Mouse (Mus musculus) heart, postnatal 0 days (tissue): ENCODE data around the gene 1110008L16Rik. TPM values are rescaled to one million over a fixed set of nuclear protein-coding genes. Genes with fewer than 3 reads are reported as not detected.
"Not testable (repeated sequence)": the region's sequence is repeated elsewhere in the genome, so short reads cannot be mapped to it uniquely, and the experiment has no call there.

Experiments
- ATAC-seq: fragments of 200-750 bp; cut with Nextera tagmentation; 2 replicates; pipeline ENCODE4 v1.8.0; 2017; ENCODE audit warnings: low read depth, moderate number of reproducible peaks, moderate library complexity; ENCODE audit not compliant: insufficient read depth
- DNase-seq: peaks from one replicate; pipeline ENCODE4 v3.0.0-alpha.2; 2016; ENCODE audit warnings: low spot score
- H3K27ac ChIP-seq: fragments of 300-500 bp; sonication (generic); 2 replicates; pipeline ENCODE4 v1.5.1; 2014; ENCODE audit warnings: low read depth, mild to moderate bottlenecking
- H3K27me3 ChIP-seq: fragments of 300-500 bp; sonication (generic); 2 replicates; pipeline ENCODE4 v1.6.1; 2014; ENCODE audit warnings: low read length, mixed read lengths; ENCODE audit not compliant: control insufficient read depth, insufficient read depth
- H3K36me3 ChIP-seq: fragments of 300-500 bp; sonication (generic); replicated peaks from 2 replicates; pipeline ENCODE4 v1.6.1; 2014; ENCODE audit warnings: low read length, mixed read lengths; ENCODE audit not compliant: control insufficient read depth, insufficient read depth
- H3K4me1 ChIP-seq: fragments of 300-500 bp; sonication (generic); 2 replicates; pipeline ENCODE4 v1.6.1; 2014; ENCODE audit warnings: antibody characterized with exemption; ENCODE audit not compliant: control insufficient read depth, insufficient read depth
- H3K4me2 ChIP-seq: fragments of 300-500 bp; sonication (generic); 2 replicates; pipeline ENCODE4 v1.6.1; 2014; ENCODE audit warnings: low read depth, mild to moderate bottlenecking, low read length, moderate library complexity
- H3K4me3 ChIP-seq: fragments of 300-500 bp; sonication (generic); 2 replicates; pipeline ENCODE4 v1.5.1; 2014; ENCODE audit warnings: low read depth, low read length
- H3K9ac ChIP-seq: fragments of 300-500 bp; sonication (generic); replicated peaks from 2 replicates; pipeline ENCODE4 v1.6.1; 2014; ENCODE audit warnings: low read depth, low read length, mixed read lengths
- H3K9me3 ChIP-seq: fragments of 300-500 bp; sonication (generic); replicated peaks from 2 replicates; pipeline ENCODE4 v1.6.1; 2016; ENCODE audit warnings: low read length; ENCODE audit not compliant: control insufficient read depth
- CTCF ChIP-seq: IDR thresholded peaks from 2 replicates; pipeline ENCODE4 v1.5.1; 2016; ENCODE audit warnings: antibody characterized with exemption, control low read depth, low read depth
- EP300 ChIP-seq: IDR thresholded peaks from 2 replicates; pipeline ENCODE4 v1.6.1; 2016; ENCODE audit warnings: antibody characterized with exemption, low read depth
- WGBS: fragments of 180-500 bp; shearing (Covaris S2); extraction: QIAGEN DNeasy Blood & Tissue Kit; methylation state at CpG from one replicate; pipeline ENCODE4 v1.1.7; 2014; 5-methylcytosine and 5-hydroxymethylcytosine counted together
- polyA plus RNA-seq: library from polyadenylated mRNA; unstranded; fragments of >200 nt; fragmentation: Nextera tagmentation; extraction: Ambion mirVana; gene quantifications from 2 replicates; pipeline ENCODE4 v1.2.1, GENCODE M21; 2015
- total RNA-seq: library from RNA; depleted of rRNA; stranded (reverse); fragments of >200 nt; gene quantifications from 2 replicates; pipeline ENCODE4 v1.2.3, GENCODE M21; 2014; ENCODE audit warnings: low replicate concordance

Gene 1110008L16Rik
- total and polyA plus RNA-seq, 2 experiments from 2014 or later, result 6.0 to 7.3 TPM

DNA sequence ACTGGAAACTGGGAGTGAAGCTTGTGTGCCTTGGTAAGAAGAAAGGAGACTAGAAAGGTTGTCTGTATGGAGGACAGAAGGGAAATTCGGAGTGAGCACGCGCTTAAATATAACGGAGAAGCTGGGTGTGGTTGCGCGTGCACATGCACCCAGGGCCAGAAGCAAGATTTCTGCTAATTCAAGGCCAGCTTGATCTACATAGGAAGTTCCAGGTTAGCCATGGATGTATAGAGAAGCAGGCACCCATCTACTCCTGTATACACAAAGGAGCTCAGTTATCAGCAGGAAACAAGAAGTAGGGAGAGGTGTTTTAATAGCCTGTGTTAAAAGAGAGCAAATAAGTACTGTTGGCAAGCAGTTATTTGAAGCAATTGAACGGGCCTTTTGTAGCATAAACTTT lies 26.3 kb downstream of the 1110008L16Rik start:
- 71% methylated on average over 7 of the region's 7 CpGs for WGBS

DNA sequence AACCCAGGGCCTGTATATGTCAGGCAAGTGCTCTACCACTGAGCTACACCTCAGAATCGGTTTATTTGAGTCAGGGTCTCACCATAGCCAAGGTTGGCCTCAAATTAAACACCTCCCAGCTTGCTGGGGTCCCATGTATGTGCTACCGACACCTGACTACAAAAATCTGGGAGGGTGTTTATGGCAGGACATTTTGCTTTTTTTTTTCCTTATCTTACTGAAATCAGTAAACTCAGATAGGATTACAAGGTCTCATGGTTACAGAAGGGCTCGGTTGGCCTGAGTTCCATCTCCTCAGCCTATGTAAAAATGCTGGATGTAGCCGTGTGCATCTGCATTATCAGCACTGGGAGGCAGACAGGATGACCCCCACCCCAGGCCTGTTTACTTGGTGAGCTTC lies 29.4 kb downstream of the 1110008L16Rik start:
- Histone ChIP-seq H3K4me3 (no peak overlapping the region), H3K4me2 (no peak overlapping the region), H3K27ac (no peak overlapping the region), H3K4me1 (no peaks in the 10 kb centered on the region), H3K9me3 (no peaks in the 10 kb centered on the region), H3K27me3 (no peaks in the 10 kb centered on the region), H3K9ac (no peak overlapping the region), H3K36me3 (no peaks in the 10 kb centered on the region)
- WGBS, result 73% methylated on average over 4 of the region's 4 CpGs
- DNase-seq, result no peak
- TF ChIP-seq EP300 (no peak), CTCF (no peak)
- no peak for ATAC-seq

More for the DNA sequence above, 26.3 kb downstream of the 1110008L16Rik start:
- H3K4me1 ChIP-seq, result no peaks in the 10 kb centered on the region
- H3K27me3 ChIP-seq, result no peaks in the 10 kb centered on the region
- DNase-seq, result no peak
- H3K36me3 ChIP-seq, result no peaks in the 10 kb centered on the region
- no peak for ATAC-seq
- H3K4me2 ChIP-seq, result no peak overlapping the region
- H3K27ac ChIP-seq, result no peak overlapping the region
- no peak overlapping the region for H3K9ac ChIP-seq
- H3K9me3 ChIP-seq, result no peaks in the 10 kb centered on the region
- TF ChIP-seq EP300 (0 out of 2 replicates have a peak, but pooled peaks have one; percentile 37), CTCF (no peak)
- no peak overlapping the region for H3K4me3 ChIP-seq

DNA sequence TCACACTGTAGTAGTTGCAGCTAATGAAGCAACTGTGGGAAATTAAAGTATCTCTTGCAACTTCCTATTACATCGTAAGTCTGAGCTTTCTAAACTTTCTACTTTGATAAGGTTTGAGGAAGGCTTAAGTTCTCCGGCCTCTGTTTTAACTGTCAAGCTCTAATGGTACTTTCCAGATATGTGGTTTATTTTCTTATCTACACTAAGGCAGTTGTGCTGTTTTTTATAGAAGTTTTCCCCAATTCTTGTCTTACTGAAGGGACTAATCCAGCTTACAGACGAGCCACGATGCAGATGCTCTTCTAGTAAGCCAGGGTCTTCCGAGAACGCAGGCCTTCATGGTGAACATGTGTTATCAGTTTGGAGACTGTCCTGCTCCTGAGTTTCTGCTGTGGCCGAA lies 30.0 kb downstream of the 1110008L16Rik start:
- Histone ChIP-seq H3K9me3 (no peaks in the 10 kb centered on the region), H3K36me3 (no peaks in the 10 kb centered on the region), H3K4me3 (no peak overlapping the region), H3K27ac (no peak overlapping the region), H3K27me3 (no peaks in the 10 kb centered on the region), H3K4me2 (no peak overlapping the region), H3K9ac (no peak overlapping the region), H3K4me1 (no peaks in the 10 kb centered on the region)
- WGBS, result 80% methylated on average over 7 of the region's 7 CpGs
- DNase-seq, result no peak
- TF ChIP-seq EP300, result no peak
- TF ChIP-seq CTCF, result no peak
- ATAC-seq, result no peak

DNA sequence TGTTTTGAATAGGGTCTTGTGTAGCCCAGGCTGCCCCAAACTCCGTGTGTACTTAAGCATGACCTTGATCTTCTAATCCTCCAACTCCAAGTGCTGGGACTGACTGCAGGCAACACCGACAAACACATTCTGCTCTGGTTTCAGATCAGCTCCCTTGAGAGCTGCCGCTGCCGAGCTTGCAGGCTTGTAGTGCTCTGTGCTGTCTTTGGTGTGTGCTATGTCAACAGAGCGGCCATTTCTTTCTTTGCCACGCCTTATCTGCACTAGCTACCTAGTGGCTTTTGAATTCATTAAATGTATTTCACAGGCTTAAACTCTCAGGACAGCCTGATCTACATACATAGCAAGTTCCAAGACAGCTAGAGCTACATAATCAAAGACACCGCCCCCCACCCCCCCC lies 34.3 kb downstream of the 1110008L16Rik start:
- Histone ChIP-seq H3K27ac (no peak overlapping the region), H3K4me3 (no peak overlapping the region), H3K36me3 (no peaks in the 10 kb centered on the region), H3K4me2 (no peak overlapping the region), H3K4me1 (no peaks in the 10 kb centered on the region), H3K9ac (no peak overlapping the region), H3K9me3 (no peaks in the 10 kb centered on the region), H3K27me3 (no peaks in the 10 kb centered on the region)
- ATAC-seq (no peak), DNase-seq (no peak)
- no peak for TF ChIP-seq CTCF
- no peak for TF ChIP-seq EP300
- WGBS, result 95% methylated on average over 7 of the region's 7 CpGs

DNA sequence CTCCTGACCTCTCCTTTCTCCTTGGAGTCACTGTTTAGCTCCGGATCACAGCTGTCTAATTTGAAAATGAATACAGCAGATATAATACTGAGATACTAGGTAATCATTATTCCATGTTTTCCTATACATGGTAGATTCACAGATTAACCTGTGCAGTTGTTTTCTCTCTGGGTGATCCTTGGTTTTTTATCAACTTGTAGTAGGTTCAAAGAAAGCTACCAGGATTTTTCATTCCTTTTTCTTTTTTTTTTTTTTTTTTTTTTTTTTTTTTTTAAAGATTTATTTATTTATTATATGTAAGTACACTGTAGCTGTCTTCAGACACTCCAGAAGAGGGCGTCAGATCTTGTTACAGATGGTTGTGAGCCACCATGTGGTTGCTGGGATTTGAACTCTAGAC lies 39.1 kb downstream of the 1110008L16Rik start:
- WGBS, result 89% methylated on average over 1 of the region's 2 CpGs

DNA sequence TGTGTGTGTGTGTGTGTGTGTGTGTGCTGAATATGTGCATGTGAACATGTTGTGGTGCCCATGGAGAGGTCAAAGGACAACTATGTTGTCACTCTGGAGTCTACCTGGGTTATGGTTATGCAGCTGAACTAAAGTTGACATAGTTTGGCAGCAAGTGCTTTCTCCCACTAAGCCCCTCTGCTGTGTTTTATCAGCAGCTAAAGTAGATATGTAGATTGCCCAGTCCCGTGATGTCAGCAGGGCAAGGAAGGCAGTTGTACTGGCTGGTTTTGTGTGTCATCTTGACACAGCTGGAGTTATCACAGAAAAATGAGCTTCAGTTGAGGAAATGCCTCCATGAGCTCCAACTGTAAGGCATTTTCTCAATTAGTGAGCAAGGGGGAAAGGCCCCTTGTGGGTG lies 43.7 kb downstream of the 1110008L16Rik start:
- DNase-seq, H3K9me3 ChIP-seq, H3K36me3 ChIP-seq, H3K27ac ChIP-seq, H3K9ac ChIP-seq, H3K27me3 ChIP-seq, H3K4me1 ChIP-seq, ATAC-seq, H3K4me3 ChIP-seq, H3K4me2 ChIP-seq: not testable (repeated sequence)
- 33% methylated on average over 1 of the region's 1 CpGs for WGBS

More for the DNA sequence above, 39.1 kb downstream of the 1110008L16Rik start:
- not testable (repeated sequence) for ATAC-seq, H3K27ac ChIP-seq, H3K27me3 ChIP-seq, H3K4me1 ChIP-seq, H3K9me3 ChIP-seq, H3K4me2 ChIP-seq, DNase-seq, H3K36me3 ChIP-seq, H3K9ac ChIP-seq, H3K4me3 ChIP-seq
